Mouse (Mus musculus): ENCODE data around the gene Esam. TPM values are rescaled to one million over a fixed set of nuclear protein-coding genes. Genes with fewer than 3 reads are reported as not detected.
A peak's percentile ranks its signal among the peaks of the same experiment; 100 is the strongest.

The Esam gene
- polyA plus RNA-seq, 1 experiment = 13.6 TPM

GRCm38 (mm10) chr9:37518991-37519390 is 8.9 kb upstream of the Esam start:
- peaks cover 15% of the 10 kb centered on the region for H3K36me3 ChIP-seq (ENCODE audit: control insufficient read depth, insufficient read depth, low read length)
- H3K4me3 ChIP-seq (ENCODE audit: low read depth, low read length) = no peak overlapping the region
- no peaks in the 10 kb centered on the region for H3K27me3 ChIP-seq (ENCODE audit: control insufficient read depth, insufficient read depth, low read length)
- TF ChIP-seq CTCF (IDR thresholded peaks at IDR 0.05; ENCODE audit: extremely low read depth, insufficient read length, insufficient replicate concordance, low read depth, low read length) (no peak), POLR2A (IDR thresholded peaks at IDR 0.05; ENCODE audit: low read depth, low read length) (no peak)
- no peak overlapping the region for H3K27ac ChIP-seq (ENCODE audit: insufficient read depth, low read depth, low read length)
- 93% methylated on average over 8 of the region's 8 CpGs for WGBS
- H3K4me1 ChIP-seq (ENCODE audit: control insufficient read depth, insufficient read depth, insufficient read length, low read length) = no peaks in the 10 kb centered on the region

GRCm38 (mm10) chr9:37519995-37520394 is 7.9 kb upstream of the Esam start:
- H3K27me3 ChIP-seq (ENCODE audit: control insufficient read depth, insufficient read depth, low read length) = no peaks in the 10 kb centered on the region
- H3K27ac ChIP-seq (ENCODE audit: insufficient read depth, low read depth, low read length) = no peak overlapping the region
- no peak overlapping the region for H3K4me3 ChIP-seq (ENCODE audit: low read depth, low read length)
- no peaks in the 10 kb centered on the region for H3K4me1 ChIP-seq (ENCODE audit: control insufficient read depth, insufficient read depth, insufficient read length, low read length)
- H3K36me3 ChIP-seq (ENCODE audit: control insufficient read depth, insufficient read depth, low read length) = peaks cover 16% of the 10 kb centered on the region
- 91% methylated on average over 2 of the region's 2 CpGs for WGBS
- TF ChIP-seq POLR2A (IDR thresholded peaks at IDR 0.05; ENCODE audit: low read depth, low read length) = no peak

GRCm38 (mm10) chr9:37525461-37525860 is 2.4 kb upstream of the Esam start:
- H3K36me3 ChIP-seq (ENCODE audit: control insufficient read depth, insufficient read depth, low read length) = peaks cover 10% of the 10 kb centered on the region
- peaks cover 3% of the 10 kb centered on the region; the same call in 1 of the 2 replicates for H3K4me1 ChIP-seq (ENCODE audit: control insufficient read depth, insufficient read depth, insufficient read length, low read length)
- 79% methylated on average over 2 of the region's 2 CpGs for WGBS
- TF ChIP-seq POLR2A (IDR thresholded peaks at IDR 0.05; ENCODE audit: low read depth, low read length) (no peak), CTCF (IDR thresholded peaks at IDR 0.05; ENCODE audit: extremely low read depth, insufficient read length, insufficient replicate concordance, low read depth, low read length) (no peak)
- no peak overlapping the region for H3K4me3 ChIP-seq (ENCODE audit: low read depth, low read length)
- H3K27ac ChIP-seq (ENCODE audit: insufficient read depth, low read depth, low read length) = no peak overlapping the region
- 0 out of 2 replicates have a peak, but pooled peaks cover 3% of the 10 kb centered on the region for H3K27me3 ChIP-seq (ENCODE audit: control insufficient read depth, insufficient read depth, low read length)

GRCm38 (mm10) chr9:37526443-37527395 is 1.2 kb upstream of the Esam start:
- TF ChIP-seq POLR2A (IDR thresholded peaks at IDR 0.05; ENCODE audit: low read depth, low read length) (no peak), CTCF (IDR thresholded peaks at IDR 0.05; ENCODE audit: extremely low read depth, insufficient read length, insufficient replicate concordance, low read depth, low read length) (peak; percentile 10; the same call in 1 of the 2 replicates)
- Histone ChIP-seq H3K27me3 (ENCODE audit: control insufficient read depth, insufficient read depth, low read length) (0 out of 2 replicates have a peak, but pooled peaks cover 3% of the 10 kb centered on the region), H3K36me3 (ENCODE audit: control insufficient read depth, insufficient read depth, low read length) (peaks cover 7% of the 10 kb centered on the region; the same call in 1 of the 2 replicates), H3K27ac (ENCODE audit: insufficient read depth, low read depth, low read length) (no peak overlapping the region; the same call in 1 of the 2 replicates), H3K4me3 (ENCODE audit: low read depth, low read length) (peak overlapping the region; percentile 61), H3K4me1 (ENCODE audit: control insufficient read depth, insufficient read depth, insufficient read length, low read length) (peaks cover 8% of the 10 kb centered on the region)
- 70% methylated on average over 21 of the region's 21 CpGs for WGBS

- peaks cover 8% of the 10 kb centered on the region for H3K4me1 ChIP-seq (ENCODE audit: control insufficient read depth, insufficient read depth, insufficient read length, low read length)
- WGBS = 65% methylated on average over 9 of the region's 9 CpGs
- 0 out of 2 replicates have a peak, but pooled peaks cover 1% of the 10 kb centered on the region for H3K36me3 ChIP-seq (ENCODE audit: control insufficient read depth, insufficient read depth, low read length)
- H3K27me3 ChIP-seq (ENCODE audit: control insufficient read depth, insufficient read depth, low read length) = 0 out of 2 replicates have a peak, but pooled peaks cover 3% of the 10 kb centered on the region
- H3K4me3 ChIP-seq (ENCODE audit: low read depth, low read length) = peak overlapping the region; percentile 61
- TF ChIP-seq CTCF (IDR thresholded peaks at IDR 0.05; ENCODE audit: extremely low read depth, insufficient read length, insufficient replicate concordance, low read depth, low read length) (no peak), POLR2A (IDR thresholded peaks at IDR 0.05; ENCODE audit: low read depth, low read length) (no peak)
- H3K27ac ChIP-seq (ENCODE audit: insufficient read depth, low read depth, low read length) = peak overlapping the region; percentile 73
Measured at GRCm38 (mm10) chr9:37528225-37528970, 520 bp downstream of the Esam start.

- Histone ChIP-seq H3K36me3 (ENCODE audit: control insufficient read depth, insufficient read depth, low read length) (no peaks in the 10 kb centered on the region), H3K4me1 (ENCODE audit: control insufficient read depth, insufficient read depth, insufficient read length, low read length) (peaks cover 8% of the 10 kb centered on the region), H3K4me3 (ENCODE audit: low read depth, low read length) (peak overlapping the region; percentile 59), H3K27me3 (ENCODE audit: control insufficient read depth, insufficient read depth, low read length) (0 out of 2 replicates have a peak, but pooled peaks cover 3% of the 10 kb centered on the region), H3K27ac (ENCODE audit: insufficient read depth, low read depth, low read length) (peak overlapping the region; percentile 51)
- WGBS = 2% methylated on average over 32 of the region's 32 CpGs
- peak; percentile 44; the same call in 1 of the 2 replicates for TF ChIP-seq CTCF (IDR thresholded peaks at IDR 0.05; ENCODE audit: extremely low read depth, insufficient read length, insufficient replicate concordance, low read depth, low read length)
- TF ChIP-seq POLR2A (IDR thresholded peaks at IDR 0.05; ENCODE audit: low read depth, low read length) = peak; percentile 22; the same call in 1 of the 2 replicates
Measured at GRCm38 (mm10) chr9:37530031-37530887, 2.4 kb downstream of the Esam start.
